Mouse (Mus musculus): ENCODE measurements around the gene Osbpl3.

- no peak for TF ChIP-seq CTCF (IDR thresholded peaks at IDR 0.05; ENCODE audit: low read depth, low read length)
- no peak for TF ChIP-seq POLR2A (IDR thresholded peaks at IDR 0.05; ENCODE audit: borderline replicate concordance, low read depth, low read length)
Measured at GRCm38 (mm10) chr6:50329380-50329779, 126.6 kb downstream of the Osbpl3 start.
